Mouse (Mus musculus) neural tube, embryonic 15.5 days (tissue): ENCODE results near the gene Gucd1. TPM values are rescaled to one million over a fixed set of nuclear protein-coding genes. Genes with fewer than 3 reads are reported as not detected.
"Not testable (repeated sequence)": the region's sequence is repeated elsewhere in the genome, so short reads cannot be mapped to it uniquely, and the experiment has no call there.

Experiments used
- ATAC-seq: fragments of 200-750 bp; cut with Nextera tagmentation; 2 replicates; pipeline ENCODE4 v1.8.0; 2017; ENCODE audit warnings: mild to moderate bottlenecking, moderate TSS enrichment, moderate library complexity; ENCODE audit not compliant: low FRiP score
- H3K27ac ChIP-seq: fragments of 300-500 bp; sonication (generic); replicated peaks from 2 replicates; pipeline ENCODE4 v1.5.1; 2015; ENCODE audit warnings: mild to moderate bottlenecking, inconsistent platforms
- H3K27me3 ChIP-seq: fragments of 300-500 bp; sonication (generic); replicated peaks from 2 replicates; pipeline ENCODE4 v1.6.1; 2015; ENCODE audit warnings: inconsistent platforms
- H3K36me3 ChIP-seq: fragments of 300-500 bp; sonication (generic); 2 replicates; pipeline ENCODE4 v1.6.1; 2015; ENCODE audit warnings: inconsistent platforms
- H3K4me1 ChIP-seq: fragments of 300-500 bp; sonication (generic); 2 replicates; pipeline ENCODE4 v1.6.1; 2015; ENCODE audit warnings: inconsistent platforms
- H3K4me2 ChIP-seq: fragments of 300-500 bp; sonication (generic); 2 replicates; pipeline ENCODE4 v1.6.1; 2015; ENCODE audit warnings: inconsistent platforms, mild to moderate bottlenecking, moderate library complexity
- H3K4me3 ChIP-seq: fragments of 300-500 bp; sonication (generic); replicated peaks from 2 replicates; pipeline ENCODE4 v1.5.1; 2015; ENCODE audit warnings: mild to moderate bottlenecking, inconsistent platforms
- H3K9ac ChIP-seq: fragments of 300-500 bp; sonication (generic); replicated peaks from 2 replicates; pipeline ENCODE4 v1.6.1; 2015; ENCODE audit warnings: mild to moderate bottlenecking, inconsistent platforms
- H3K9me3 ChIP-seq: fragments of 300-500 bp; sonication (generic); replicated peaks from 2 replicates; pipeline ENCODE4 v1.6.1; 2016; ENCODE audit warnings: inconsistent platforms
- WGBS: fragments of 180-500 bp; shearing (Covaris S2); methylation state at CpG from one replicate; pipeline ENCODE4 v1.1.7; 2015; ENCODE audit warnings: mixed read lengths; 5-methylcytosine and 5-hydroxymethylcytosine counted together
- polyA plus RNA-seq: library from polyadenylated mRNA; unstranded; fragments of >200 nt; fragmentation: Nextera tagmentation; extraction: Ambion mirVana; gene quantifications from 2 replicates; pipeline ENCODE4 v1.2.1, GENCODE M21; 2015

Gucd1 gene
- polyA plus RNA-seq, 1 experiment from 2014 or later: 19.1 TPM

DNA sequence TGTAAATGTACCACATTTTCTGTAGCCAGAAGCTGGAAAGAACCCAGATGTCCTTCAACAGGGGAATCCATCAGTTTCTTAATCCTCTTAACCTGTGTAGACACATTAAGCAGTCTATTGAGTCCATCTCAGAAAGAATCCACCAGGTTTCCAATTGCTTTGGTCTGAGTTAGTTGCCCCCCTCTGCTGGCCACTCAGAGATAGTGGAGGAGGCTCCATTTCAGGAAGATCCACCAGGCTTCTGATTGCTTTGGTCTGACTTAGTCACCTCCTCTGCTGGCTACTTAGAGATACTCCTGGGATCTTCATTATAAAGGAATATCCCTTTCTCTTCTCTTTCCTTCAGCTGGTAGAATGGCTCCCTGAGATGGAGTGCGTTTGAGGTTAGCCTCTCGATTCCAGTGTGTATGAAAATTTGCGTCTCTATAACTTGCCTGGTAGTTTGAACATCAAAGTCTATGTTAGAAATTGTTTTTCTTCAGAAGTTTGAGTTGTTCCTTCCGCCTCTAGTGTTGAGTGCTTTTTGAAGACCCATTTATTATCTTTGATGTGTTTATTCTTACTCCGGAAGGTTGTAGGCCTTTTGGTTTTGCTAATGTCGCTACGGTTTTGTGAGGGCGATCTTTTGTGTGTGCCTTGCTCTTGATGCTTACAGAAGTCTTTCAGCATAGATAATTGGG lies 100.3 kb downstream of the Gucd1 start:
- Histone ChIP-seq H3K27me3 (no peaks in the 10 kb centered on the region), H3K4me2 (no peak overlapping the region), H3K27ac (no peak overlapping the region), H3K9me3 (no peaks in the 10 kb centered on the region), H3K4me3 (no peak overlapping the region), H3K4me1 (peaks cover 4% of the 10 kb centered on the region; the same call in 1 of the 2 replicates), H3K36me3 (no peaks in the 10 kb centered on the region), H3K9ac (no peak overlapping the region)
- WGBS: 89% methylated on average over 8 of the region's 8 CpGs
- no peak for ATAC-seq

DNA sequence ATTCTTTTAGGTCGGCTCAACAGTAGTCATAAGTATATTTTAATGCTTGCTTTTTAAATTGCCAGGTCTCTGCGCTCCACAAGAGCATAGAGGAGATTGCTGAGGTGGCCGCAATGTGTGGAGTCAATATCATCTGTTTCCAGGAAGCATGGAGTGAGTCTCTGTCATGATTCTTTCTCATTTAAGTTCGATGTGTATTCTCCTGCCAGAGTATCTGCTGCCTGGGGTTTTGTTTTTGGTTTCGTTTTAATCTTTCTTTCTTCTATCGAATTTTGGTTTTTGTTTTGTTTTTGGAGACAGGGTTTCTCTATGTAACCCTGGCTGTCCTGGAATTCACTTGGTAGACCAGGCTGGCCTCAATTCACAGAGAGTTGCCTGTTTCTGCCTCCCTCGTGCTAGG lies 102.8 kb downstream of the Gucd1 start:
- Histone ChIP-seq H3K4me1 (peaks cover 8% of the 10 kb centered on the region; the same call in 1 of the 2 replicates), H3K4me3 (no peak overlapping the region), H3K36me3 (no peaks in the 10 kb centered on the region), H3K9me3 (no peaks in the 10 kb centered on the region), H3K9ac (no peak overlapping the region), H3K27ac (no peak overlapping the region), H3K27me3 (no peaks in the 10 kb centered on the region), H3K4me2 (no peak overlapping the region)
- WGBS: 87% methylated on average over 7 of the region's 7 CpGs
- no peak for ATAC-seq

DNA sequence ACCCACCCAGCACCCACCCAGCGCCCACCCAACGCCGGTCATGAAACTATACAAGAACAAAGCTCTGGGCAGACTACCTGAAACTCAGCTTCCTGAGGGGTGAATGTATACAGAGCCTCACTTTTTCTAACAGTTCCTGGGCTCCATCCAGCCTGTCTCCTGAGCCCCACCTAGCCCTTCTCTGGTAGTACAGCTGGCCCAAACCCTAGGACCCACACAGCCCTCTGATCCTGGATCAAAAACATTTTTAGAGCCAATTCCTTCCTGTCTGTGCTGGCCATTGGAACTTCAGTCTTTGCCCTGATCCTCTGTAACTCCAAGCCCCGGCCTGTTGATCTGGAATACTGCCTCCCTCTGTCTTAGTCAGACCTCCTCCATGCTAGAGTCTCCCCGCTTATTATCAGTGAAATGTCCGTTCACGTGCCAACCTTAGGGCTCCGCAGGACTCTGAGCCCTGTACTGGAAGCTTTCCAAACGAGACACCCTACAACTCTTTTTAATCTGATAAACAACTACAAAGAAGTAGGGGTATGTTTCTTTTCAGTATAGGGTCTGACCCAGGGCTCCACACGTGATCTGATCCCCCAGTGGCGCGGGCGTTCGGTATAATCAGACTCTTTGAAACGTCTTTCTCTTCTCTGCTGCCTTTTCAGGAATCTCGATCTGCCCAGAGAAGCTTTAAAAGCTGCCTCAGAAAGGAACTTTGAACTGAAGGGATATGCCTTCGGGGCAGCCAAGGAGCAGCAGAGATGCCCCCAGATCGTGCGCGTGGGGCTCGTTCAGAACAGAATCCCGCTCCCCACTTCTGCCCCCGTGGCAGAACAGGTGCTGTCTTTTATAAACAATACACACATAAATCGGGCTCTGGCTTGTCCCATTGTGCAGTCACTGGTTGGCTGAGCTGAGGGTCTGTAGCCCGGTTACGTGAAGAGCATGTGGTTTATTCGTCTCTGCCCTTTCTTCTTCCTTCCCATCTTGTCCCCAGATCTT lies 105.4 kb downstream of the Gucd1 start:
- no peak overlapping the region for H3K9ac ChIP-seq
- H3K4me2 ChIP-seq: peak overlapping the region; percentile 35
- 55% methylated on average over 27 of the region's 27 CpGs for WGBS
- no peak overlapping the region for H3K27ac ChIP-seq
- H3K9me3 ChIP-seq: no peaks in the 10 kb centered on the region
- no peaks in the 10 kb centered on the region for H3K27me3 ChIP-seq
- H3K4me1 ChIP-seq: peaks cover 8% of the 10 kb centered on the region; the same call in 1 of the 2 replicates
- H3K36me3 ChIP-seq: no peaks in the 10 kb centered on the region
- no peak for ATAC-seq
- H3K4me3 ChIP-seq: no peak overlapping the region

DNA sequence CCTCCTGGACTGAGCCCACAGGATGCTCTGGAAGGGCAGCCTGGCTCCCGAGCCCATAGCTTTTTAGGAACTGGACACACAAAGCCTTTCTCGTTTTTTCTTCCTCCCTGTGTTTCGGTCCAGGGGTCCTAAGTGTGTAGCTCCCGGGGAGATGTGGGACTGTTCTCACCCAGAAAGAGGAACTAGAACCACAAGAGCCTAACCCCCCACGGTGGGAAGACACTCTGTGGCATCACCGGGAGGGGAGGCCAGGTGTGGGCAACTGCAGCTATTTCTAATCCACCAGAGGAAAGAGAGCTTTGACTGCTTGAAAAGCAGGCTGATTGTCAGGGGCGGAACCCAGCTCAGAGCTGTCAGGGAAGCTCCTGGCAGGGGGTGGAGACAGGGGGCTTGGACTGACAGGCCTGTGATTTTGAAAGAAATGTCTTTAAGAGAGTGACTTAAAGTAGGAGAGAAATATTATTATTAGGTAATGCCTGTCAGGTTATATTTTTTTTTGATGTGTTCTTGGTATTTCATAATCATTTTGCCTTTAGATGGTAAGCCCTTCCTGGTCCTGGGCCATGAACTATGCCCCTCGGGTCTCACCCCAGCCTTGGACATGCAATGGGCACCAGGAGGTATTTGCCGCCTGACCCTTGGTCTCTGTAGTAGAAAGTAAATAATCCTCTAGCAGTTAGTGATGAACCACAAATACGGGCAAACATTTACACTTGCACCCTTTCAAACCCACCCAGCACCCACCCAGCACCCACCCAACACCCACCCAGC lies 106.2 kb downstream of the Gucd1 start:
- not testable (repeated sequence) for H3K27me3 ChIP-seq, H3K4me1 ChIP-seq, ATAC-seq, H3K4me2 ChIP-seq, H3K9me3 ChIP-seq, H3K27ac ChIP-seq, H3K4me3 ChIP-seq, H3K36me3 ChIP-seq, H3K9ac ChIP-seq
- 46% methylated on average over 10 of the region's 10 CpGs for WGBS

DNA sequence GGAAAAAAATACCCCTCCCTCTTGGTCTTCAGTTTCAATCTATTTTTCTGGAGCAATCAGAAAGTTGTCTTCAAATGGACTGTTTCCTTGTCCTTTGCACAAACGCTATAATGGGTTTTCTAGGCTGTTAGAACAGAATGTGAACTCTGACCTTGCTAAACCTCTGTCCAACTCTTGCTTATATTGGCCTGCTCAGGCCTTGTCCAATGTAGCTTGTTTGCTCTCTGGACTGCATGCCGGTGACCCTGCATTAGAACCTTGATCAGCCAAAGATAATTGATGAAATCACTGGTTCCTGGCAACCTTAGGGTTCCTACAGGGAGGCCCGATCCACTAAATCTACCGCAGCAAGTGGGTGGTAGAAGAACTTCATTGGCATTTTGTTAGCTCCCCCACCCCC lies 110.0 kb downstream of the Gucd1 start:
- ATAC-seq: no peak
- Histone ChIP-seq H3K9me3 (no peaks in the 10 kb centered on the region), H3K9ac (no peak overlapping the region), H3K4me3 (no peak overlapping the region), H3K4me1 (peaks cover 6% of the 10 kb centered on the region; the same call in 1 of the 2 replicates), H3K4me2 (no peak overlapping the region), H3K27me3 (no peaks in the 10 kb centered on the region), H3K36me3 (no peaks in the 10 kb centered on the region), H3K27ac (no peak overlapping the region)
- 88% methylated on average over 4 of the region's 4 CpGs for WGBS

DNA sequence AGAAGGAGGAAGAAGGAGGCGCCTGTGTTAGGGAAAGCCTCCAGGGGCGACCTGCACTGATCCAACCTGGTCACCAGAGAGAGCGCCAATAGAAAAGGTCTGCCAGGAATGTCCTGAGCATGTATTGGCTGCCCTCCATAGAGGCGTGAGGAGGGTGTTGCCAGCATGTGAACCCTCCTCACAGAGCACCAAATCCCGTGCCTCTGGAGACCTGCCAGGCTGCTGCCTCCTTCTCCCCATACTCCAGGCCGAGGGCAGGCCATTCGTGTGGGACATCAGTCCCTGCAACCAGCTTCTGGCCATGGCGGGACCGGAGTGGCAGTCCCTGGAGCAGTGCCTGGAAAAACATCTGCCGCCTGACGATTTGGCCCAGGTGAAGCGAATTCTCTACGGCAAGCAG lies 111.0 kb downstream of the Gucd1 start:
- no peaks in the 10 kb centered on the region for H3K27me3 ChIP-seq
- no peak overlapping the region for H3K27ac ChIP-seq
- no peaks in the 10 kb centered on the region for H3K4me1 ChIP-seq
- ATAC-seq: no peak
- H3K36me3 ChIP-seq: no peaks in the 10 kb centered on the region
- no peak overlapping the region for H3K4me2 ChIP-seq
- H3K9ac ChIP-seq: no peak overlapping the region
- H3K9me3 ChIP-seq: no peaks in the 10 kb centered on the region
- WGBS: 61% methylated on average over 13 of the region's 13 CpGs
- no peak overlapping the region for H3K4me3 ChIP-seq

DNA sequence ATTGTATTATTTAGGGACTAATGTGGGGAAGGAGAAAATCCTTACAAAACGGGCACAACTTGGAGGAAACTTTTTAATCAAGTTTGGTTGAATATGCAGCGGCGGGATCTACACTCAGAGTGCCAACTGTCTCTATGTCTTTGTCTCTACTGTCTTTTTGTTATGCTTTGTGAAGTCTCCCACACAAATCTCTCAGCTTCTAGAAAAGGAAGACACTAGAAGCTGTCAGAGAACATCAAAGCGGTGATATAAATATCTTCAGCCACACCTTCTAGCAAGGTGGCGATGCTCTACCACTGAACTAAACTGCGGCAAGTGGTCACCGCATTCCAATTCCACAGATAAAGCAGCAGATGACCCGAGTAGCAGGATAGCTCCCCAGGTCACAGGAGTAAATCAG lies 111.9 kb downstream of the Gucd1 start:
- no peaks in the 10 kb centered on the region for H3K27me3 ChIP-seq
- no peak for ATAC-seq
- no peak overlapping the region for H3K27ac ChIP-seq
- no peak overlapping the region for H3K9ac ChIP-seq
- H3K4me3 ChIP-seq: no peak overlapping the region
- WGBS: 88% methylated on average over 8 of the region's 8 CpGs
- no peaks in the 10 kb centered on the region for H3K4me1 ChIP-seq
- no peaks in the 10 kb centered on the region for H3K9me3 ChIP-seq
- no peak overlapping the region for H3K4me2 ChIP-seq
- no peaks in the 10 kb centered on the region for H3K36me3 ChIP-seq

DNA sequence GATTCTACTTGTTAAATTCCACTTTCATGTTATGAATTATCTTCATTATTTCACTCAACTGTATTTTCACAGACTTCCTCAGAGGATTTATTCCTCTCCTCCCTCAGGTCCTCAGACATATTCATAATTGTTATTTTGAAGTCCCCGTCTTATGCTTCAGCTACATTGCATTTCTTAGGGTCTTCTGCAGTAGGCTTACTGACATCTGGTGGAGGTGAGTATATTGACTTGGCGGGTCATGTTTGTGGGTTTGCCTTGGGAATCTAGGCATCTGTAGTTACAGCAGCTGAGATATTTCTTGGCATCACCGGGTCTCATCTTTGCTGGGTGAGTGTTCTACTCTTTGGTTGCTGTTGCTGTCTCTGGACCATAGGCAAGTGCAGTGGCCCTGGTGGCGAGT lies 116.8 kb downstream of the Gucd1 start, which contains the start of gene Upb1:
TSS of gene Upb1 (plus strand) at position 158 of the 400 bp plus-strand sequence.
- Histone ChIP-seq H3K27ac (no peak within 1 kb of the TSS), H3K27me3 (no peaks in the 10 kb centered on the region), H3K4me3 (no peak within 1 kb of the TSS), H3K9ac (no peak within 1 kb of the TSS), H3K4me2 (no peak within 1 kb of the TSS), H3K36me3 (no peaks in the 10 kb centered on the region), H3K9me3 (no peaks in the 10 kb centered on the region), H3K4me1 (0 out of 2 replicates have a peak, but pooled peaks cover 5% of the 10 kb centered on the region)
- no peak for ATAC-seq
- 80% methylated on average over 4 of the region's 4 CpGs for WGBS

DNA sequence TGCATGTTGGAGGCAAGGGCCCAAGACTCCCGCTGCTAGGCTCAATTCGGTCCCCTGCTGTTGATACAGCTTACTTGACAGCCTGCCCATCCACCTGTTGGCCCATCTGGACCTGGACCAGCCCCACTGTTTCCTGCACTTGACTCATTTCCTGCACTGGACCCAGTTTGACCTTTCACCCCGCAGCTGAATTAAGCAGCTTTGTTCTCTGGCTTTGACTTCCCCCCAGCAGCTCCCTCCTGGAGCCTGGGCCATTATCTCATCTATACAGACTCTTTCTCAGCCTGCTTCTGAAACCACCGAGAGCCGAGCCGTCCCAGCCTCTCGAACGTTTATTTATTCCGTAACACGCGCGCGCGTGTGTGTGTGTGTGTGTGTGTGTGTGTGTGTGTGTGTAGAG lies 120.8 kb downstream of the Gucd1 start:
- Histone ChIP-seq H3K4me3 (no peak overlapping the region), H3K9ac (no peak overlapping the region), H3K9me3 (no peaks in the 10 kb centered on the region), H3K27me3 (no peaks in the 10 kb centered on the region), H3K4me2 (no peak overlapping the region), H3K4me1 (0 out of 2 replicates have a peak, but pooled peaks cover 5% of the 10 kb centered on the region), H3K36me3 (no peaks in the 10 kb centered on the region), H3K27ac (no peak overlapping the region)
- WGBS: 43% methylated on average over 14 of the region's 14 CpGs
- no peak for ATAC-seq

DNA sequence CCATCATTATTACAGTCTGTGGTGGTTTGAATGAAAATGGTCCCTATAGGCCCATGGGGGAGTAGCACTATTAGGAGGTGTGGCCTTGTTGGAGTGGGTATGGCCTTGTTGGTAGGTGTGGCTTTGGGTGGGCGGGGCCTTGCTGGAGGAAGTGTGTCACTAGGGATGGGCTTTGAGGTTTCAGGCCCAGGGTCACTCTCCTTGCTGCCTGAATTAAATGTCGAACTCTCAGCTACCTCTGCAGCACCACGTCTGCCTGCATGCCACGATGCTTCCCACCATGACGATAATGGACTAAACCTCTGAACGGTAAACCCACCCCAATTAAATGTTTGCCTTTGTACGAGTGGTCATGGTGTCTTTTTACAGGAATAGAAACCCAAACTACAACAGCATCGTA lies 123.0 kb downstream of the Gucd1 start:
- no peak for ATAC-seq
- H3K9me3 ChIP-seq: no peaks in the 10 kb centered on the region
- 0 out of 2 replicates have a peak, but pooled peaks cover 5% of the 10 kb centered on the region for H3K4me1 ChIP-seq
- H3K4me2 ChIP-seq: no peak overlapping the region
- H3K27me3 ChIP-seq: no peaks in the 10 kb centered on the region
- H3K36me3 ChIP-seq: no peaks in the 10 kb centered on the region
- H3K9ac ChIP-seq: no peak overlapping the region
- H3K4me3 ChIP-seq: no peak overlapping the region
- H3K27ac ChIP-seq: no peak overlapping the region
- 88% methylated on average over 8 of the region's 8 CpGs for WGBS

DNA sequence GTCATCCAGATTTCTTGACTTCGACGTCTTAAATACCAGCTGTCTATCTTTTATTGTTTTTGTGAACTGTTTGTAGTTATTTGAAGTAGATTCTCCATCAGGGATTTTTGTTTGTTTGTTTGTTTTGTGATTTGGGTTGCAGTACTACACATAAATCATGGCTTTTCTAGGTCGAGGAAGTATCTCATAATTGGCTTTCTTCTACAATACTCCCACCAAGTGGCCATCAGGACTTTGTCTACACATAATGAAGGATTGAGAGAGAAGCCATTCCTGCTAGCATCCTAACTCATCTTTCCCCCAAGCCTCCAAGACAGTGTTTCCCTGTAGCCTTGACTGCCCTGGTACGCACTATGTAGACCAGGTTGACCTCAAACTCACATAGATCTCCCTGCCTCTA lies 126.9 kb downstream of the Gucd1 start:
- Histone ChIP-seq H3K9ac (no peak overlapping the region), H3K4me2 (no peak overlapping the region), H3K36me3 (no peaks in the 10 kb centered on the region), H3K9me3 (no peaks in the 10 kb centered on the region), H3K27me3 (no peaks in the 10 kb centered on the region), H3K4me3 (no peak overlapping the region), H3K27ac (no peak overlapping the region), H3K4me1 (no peaks in the 10 kb centered on the region)
- 90% methylated on average over 4 of the region's 4 CpGs for WGBS
- no peak for ATAC-seq
